Mouse (Mus musculus) midbrain, embryonic 11.5 days (tissue): Measurements from ENCODE around the gene Slc22a4. TPM values are rescaled to one million over a fixed set of nuclear protein-coding genes. Genes with fewer than 3 reads are reported as not detected.
"Not testable (repeated sequence)": the region's sequence is repeated elsewhere in the genome, so short reads cannot be mapped to it uniquely, and the experiment has no call there.

Experiments used
- ATAC-seq: fragments of 200-750 bp; cut with Nextera tagmentation; 2 replicates; pipeline ENCODE4 v1.8.0; 2017; ENCODE audit warnings: moderate TSS enrichment, moderate library complexity; ENCODE audit not compliant: low FRiP score
- DNase-seq: peaks from one replicate; pipeline ENCODE4 v3.0.0; 2015; ENCODE audit warnings: low spot score; ENCODE audit errors: missing footprints
- H3K27ac ChIP-seq: fragments of 300-500 bp; sonication (generic); 2 replicates; pipeline ENCODE4 v1.5.1; 2014; ENCODE audit warnings: low read depth, low read length
- H3K27me3 ChIP-seq: fragments of 300-500 bp; sonication (generic); 2 replicates; pipeline ENCODE4 v1.6.1; 2014; ENCODE audit warnings: mild to moderate bottlenecking, low read length, moderate library complexity, mixed read lengths; ENCODE audit not compliant: control insufficient read depth, insufficient read depth
- H3K36me3 ChIP-seq: fragments of 300-500 bp; sonication (generic); 2 replicates; pipeline ENCODE4 v1.6.1; 2014; ENCODE audit warnings: mild to moderate bottlenecking, low read length, moderate library complexity, mixed read lengths; ENCODE audit not compliant: control insufficient read depth, insufficient read depth
- H3K4me1 ChIP-seq: fragments of 300-500 bp; sonication (generic); 2 replicates; pipeline ENCODE4 v1.6.1; 2014; ENCODE audit warnings: low read length; ENCODE audit not compliant: control insufficient read depth, insufficient read depth
- H3K4me2 ChIP-seq: fragments of 300-500 bp; sonication (generic); 2 replicates; pipeline ENCODE4 v1.6.1; 2014; ENCODE audit warnings: mild to moderate bottlenecking, moderate library complexity
- H3K4me3 ChIP-seq: fragments of 300-500 bp; sonication (generic); 2 replicates; pipeline ENCODE4 v1.5.1; 2014; ENCODE audit warnings: low read depth, low read length
- H3K9ac ChIP-seq: fragments of 300-500 bp; sonication (generic); 2 replicates; pipeline ENCODE4 v1.6.1; 2014; ENCODE audit warnings: low read length
- H3K9me3 ChIP-seq: fragments of 300-500 bp; sonication (generic); 2 replicates; pipeline ENCODE4 v1.6.1; 2016; ENCODE audit warnings: low read length; ENCODE audit not compliant: control insufficient read depth
- WGBS: fragments of 180-500 bp; shearing (Covaris S2); extraction: QIAGEN DNeasy Blood & Tissue Kit; methylation state at CpG from one replicate; pipeline ENCODE4 v1.1.7; 2014; 5-methylcytosine and 5-hydroxymethylcytosine counted together
- polyA plus RNA-seq: library from polyadenylated mRNA; unstranded; fragments of >200 nt; fragmentation: Nextera tagmentation; extraction: Ambion mirVana; gene quantifications from 2 replicates; pipeline ENCODE4 v1.2.1, GENCODE M21; 2014

Slc22a4 gene
- polyA plus RNA-seq, 1 experiment from 2014 or later = 1.4 TPM

- Histone ChIP-seq H3K36me3 (no peaks in the 10 kb centered on the region), H3K9ac (no peak overlapping the region), H3K4me1 (no peaks in the 10 kb centered on the region), H3K27ac (no peak overlapping the region), H3K27me3 (no peaks in the 10 kb centered on the region), H3K4me3 (no peak overlapping the region), H3K9me3 (no peaks in the 10 kb centered on the region), H3K4me2 (no peak overlapping the region)
- DNase-seq (peak; percentile 44), ATAC-seq (no peak)
- WGBS = 86% methylated on average over 8 of the region's 8 CpGs
These were observed 11.8 kb downstream of the Slc22a4 start for GRCm38 (mm10) chr11:54016051-54016450.

GRCm38 (mm10) chr11:54012961-54013360, 14.9 kb downstream of the Slc22a4 start:
- H3K27ac ChIP-seq = no peak overlapping the region
- H3K27me3 ChIP-seq = no peaks in the 10 kb centered on the region

DNA sequence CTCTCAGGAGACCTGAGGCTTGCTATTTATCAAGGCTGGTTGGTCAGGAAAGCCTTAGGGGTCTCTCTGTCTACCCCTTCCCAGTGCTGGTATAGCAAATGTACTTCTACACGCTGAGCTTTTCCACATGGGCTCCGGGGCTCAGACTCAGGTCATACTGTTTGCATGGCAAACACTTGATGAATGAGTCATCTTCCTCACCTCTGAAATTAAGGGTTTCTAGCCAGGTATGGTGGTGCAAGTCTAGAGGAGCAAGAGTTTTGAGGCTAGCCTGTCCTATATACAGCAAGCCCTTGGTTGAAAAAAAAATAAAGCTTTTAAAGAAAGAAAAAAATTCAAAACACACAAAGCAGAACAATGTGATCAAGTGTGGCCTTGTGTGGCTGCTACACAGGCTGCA, 16.6 kb downstream of the Slc22a4 start:
- Histone ChIP-seq H3K4me1 (no peaks in the 10 kb centered on the region), H3K9ac (no peak overlapping the region), H3K4me3 (no peak overlapping the region), H3K9me3 (no peaks in the 10 kb centered on the region), H3K27me3 (no peaks in the 10 kb centered on the region), H3K27ac (no peak overlapping the region), H3K36me3 (no peaks in the 10 kb centered on the region), H3K4me2 (no peak overlapping the region)
- WGBS = 93% methylated on average over 2 of the region's 2 CpGs
- ATAC-seq = no peak
- DNase-seq = no peak

More at GRCm38 (mm10) chr11:54012961-54013360, 14.9 kb downstream of the Slc22a4 start:
- Histone ChIP-seq H3K9me3 (no peaks in the 10 kb centered on the region), H3K4me2 (no peak overlapping the region), H3K9ac (no peak overlapping the region), H3K36me3 (no peaks in the 10 kb centered on the region), H3K4me3 (no peak overlapping the region), H3K4me1 (no peaks in the 10 kb centered on the region)
- WGBS = 90% methylated on average over 5 of the region's 5 CpGs
- ATAC-seq = no peak
- no peak for DNase-seq

DNA sequence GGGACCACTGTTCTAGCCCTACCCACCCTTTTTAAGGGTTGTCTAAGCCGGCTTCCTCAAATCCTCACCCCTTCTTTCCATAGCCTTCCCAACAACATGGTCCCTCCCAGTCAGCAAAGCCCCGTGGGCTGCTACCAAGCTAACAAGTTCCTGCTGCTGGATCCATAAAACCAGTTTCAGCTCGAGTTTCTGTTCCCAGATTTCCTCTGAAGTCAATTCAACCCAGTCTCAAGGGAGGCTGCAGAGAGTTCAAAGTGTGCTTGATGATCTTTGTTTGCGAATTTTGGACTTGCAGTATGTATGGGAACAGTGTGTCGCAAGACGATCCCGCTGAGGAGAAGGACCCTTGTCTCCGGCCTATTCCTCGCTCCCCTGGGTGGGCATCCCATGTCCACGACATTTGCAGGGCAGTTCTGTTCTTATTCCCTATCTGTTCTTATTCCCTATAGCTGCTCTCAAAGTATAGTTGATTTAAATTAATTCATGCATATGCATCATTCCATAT, 19.4 kb downstream of the Slc22a4 start:
- peak; percentile 64 for DNase-seq
- Histone ChIP-seq H3K27me3 (no peaks in the 10 kb centered on the region), H3K36me3 (no peaks in the 10 kb centered on the region)

GRCm38 (mm10) chr11:54007717-54008116, 20.2 kb downstream of the Slc22a4 start:
- no peak for DNase-seq
- no peaks in the 10 kb centered on the region for H3K4me1 ChIP-seq
- H3K27ac ChIP-seq = no peak overlapping the region
- no peaks in the 10 kb centered on the region for H3K27me3 ChIP-seq
- no peak for ATAC-seq
- no peaks in the 10 kb centered on the region for H3K9me3 ChIP-seq
- 88% methylated on average over 11 of the region's 11 CpGs for WGBS
- H3K36me3 ChIP-seq = no peaks in the 10 kb centered on the region
- H3K4me3 ChIP-seq = no peak overlapping the region
- H3K4me2 ChIP-seq = no peak overlapping the region
- H3K9ac ChIP-seq = no peak overlapping the region

More for the DNA sequence above, 19.4 kb downstream of the Slc22a4 start:
- Histone ChIP-seq H3K27ac (no peak overlapping the region), H3K9ac (no peak overlapping the region), H3K9me3 (no peaks in the 10 kb centered on the region), H3K4me2 (no peak overlapping the region), H3K4me1 (no peaks in the 10 kb centered on the region), H3K4me3 (no peak overlapping the region)
- ATAC-seq = no peak
- WGBS = 81% methylated on average over 10 of the region's 10 CpGs

GRCm38 (mm10) chr11:54006901-54007300, 21.0 kb downstream of the Slc22a4 start:
- Histone ChIP-seq H3K36me3 (no peaks in the 10 kb centered on the region), H3K4me2 (no peak overlapping the region), H3K4me1 (no peaks in the 10 kb centered on the region), H3K27ac (no peak overlapping the region), H3K27me3 (no peaks in the 10 kb centered on the region), H3K9me3 (no peaks in the 10 kb centered on the region), H3K4me3 (no peak overlapping the region), H3K9ac (no peak overlapping the region)
- WGBS = 87% methylated on average over 4 of the region's 4 CpGs
- DNase-seq (peak; percentile 12), ATAC-seq (no peak)

DNA sequence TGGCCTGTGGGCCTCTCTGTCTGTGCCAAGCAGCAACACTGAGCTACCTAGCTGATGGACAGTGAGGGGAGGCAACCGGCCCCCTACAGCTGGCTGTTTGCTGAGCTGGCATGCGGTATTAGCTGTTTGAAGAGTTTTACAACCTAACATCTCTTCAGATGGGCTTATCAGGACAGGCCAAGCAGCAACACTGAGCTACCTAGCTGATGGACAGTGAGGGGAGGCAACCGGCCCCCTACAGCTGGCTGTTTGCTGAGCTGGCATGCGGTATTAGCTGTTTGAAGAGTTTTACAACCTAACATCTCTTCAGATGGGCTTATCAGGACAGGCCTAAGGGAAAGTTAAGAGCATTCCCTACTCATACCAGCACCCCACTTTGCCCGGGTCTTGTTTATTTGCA, 21.5 kb downstream of the Slc22a4 start:
- not testable (repeated sequence) for H3K4me2 ChIP-seq, H3K36me3 ChIP-seq, H3K4me1 ChIP-seq, ATAC-seq, DNase-seq, H3K4me3 ChIP-seq, H3K9me3 ChIP-seq, H3K9ac ChIP-seq, H3K27me3 ChIP-seq, H3K27ac ChIP-seq
- WGBS = 75% methylated on average over 5 of the region's 5 CpGs

- WGBS = 82% methylated on average over 3 of the region's 3 CpGs
- no peak overlapping the region for H3K4me3 ChIP-seq
- no peaks in the 10 kb centered on the region for H3K4me1 ChIP-seq
- ATAC-seq (no peak), DNase-seq (peak; percentile 6)
- no peaks in the 10 kb centered on the region for H3K9me3 ChIP-seq
- H3K9ac ChIP-seq = no peak overlapping the region
- no peak overlapping the region for H3K27ac ChIP-seq
- H3K4me2 ChIP-seq = no peak overlapping the region
- no peaks in the 10 kb centered on the region for H3K36me3 ChIP-seq
- H3K27me3 ChIP-seq = no peaks in the 10 kb centered on the region
These were observed 23.2 kb downstream of the Slc22a4 start for GRCm38 (mm10) chr11:54004734-54005133.

GRCm38 (mm10) chr11:54004221-54004620, 23.7 kb downstream of the Slc22a4 start:
- no peak for ATAC-seq
- no peak overlapping the region for H3K4me3 ChIP-seq
- WGBS = 86% methylated on average over 9 of the region's 9 CpGs
- H3K36me3 ChIP-seq = no peaks in the 10 kb centered on the region
- no peaks in the 10 kb centered on the region for H3K9me3 ChIP-seq
- no peaks in the 10 kb centered on the region for H3K4me1 ChIP-seq
- H3K27ac ChIP-seq = no peak overlapping the region
- no peaks in the 10 kb centered on the region for H3K27me3 ChIP-seq
- no peak for DNase-seq
- H3K4me2 ChIP-seq = no peak overlapping the region
- H3K9ac ChIP-seq = no peak overlapping the region
